Mouse (Mus musculus) cerebellum, postnatal 4 days (tissue): ENCODE data around the gene Phxr2.

Source experiments
- DNase-seq, 2 experiments: peaks; one replicate each; pipeline ENCODE4 v3.0.0; 2022; ENCODE audit warnings: low spot score in 2 of 2, mixed read lengths in 1 of 2

The Phxr2 gene

DNA sequence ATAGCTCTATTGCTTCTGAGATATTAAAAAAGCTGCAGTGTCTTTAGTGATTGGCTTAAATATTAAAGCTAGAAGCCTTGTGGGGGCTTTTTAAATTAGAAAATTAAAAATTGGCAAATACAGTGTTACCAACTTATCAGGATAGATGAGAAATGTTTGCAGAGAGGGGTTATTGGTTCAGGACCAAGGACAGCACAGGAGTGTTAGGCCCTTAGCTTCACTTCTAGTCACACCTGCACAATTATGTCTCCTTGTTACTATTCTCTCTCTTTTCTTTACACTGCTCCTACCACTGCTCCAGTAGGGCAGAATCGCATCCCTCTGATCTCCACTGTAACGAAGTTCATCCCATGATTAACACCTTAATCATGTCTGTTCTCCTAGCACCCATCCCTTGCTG, 31.0 kb downstream of the Phxr2 start:
- no peak for DNase-seq

DNA sequence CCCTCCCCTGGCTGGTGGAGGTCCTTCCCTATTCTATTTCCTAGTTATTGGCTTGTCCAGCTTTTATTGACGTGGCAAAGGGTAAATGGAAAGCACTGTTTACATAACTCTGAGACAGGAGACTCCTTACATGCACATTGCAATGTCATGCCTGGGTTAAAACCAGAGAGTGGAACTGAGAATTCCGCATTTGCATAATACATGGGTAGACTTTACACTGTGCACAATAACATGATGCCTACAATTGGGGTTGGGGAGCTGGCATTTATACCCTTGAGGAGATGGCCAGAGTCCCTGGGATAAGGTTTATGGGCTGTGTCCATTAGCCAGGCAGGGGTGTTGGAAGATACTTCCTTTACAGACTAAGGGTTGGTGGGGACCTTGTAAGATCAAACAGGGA, 32.8 kb downstream of the Phxr2 start:
- DNase-seq, result no peak

GRCm38 (mm10) chr10:99089906-99090305, 36.2 kb downstream of the Phxr2 start:
- no peak for DNase-seq

- no peak for DNase-seq
Observed at GRCm38 (mm10) chr10:99086029-99086428, 40.1 kb downstream of the Phxr2 start.

GRCm38 (mm10) chr10:99085240-99085587, 40.9 kb downstream of the Phxr2 start:
- no peak for DNase-seq

DNA sequence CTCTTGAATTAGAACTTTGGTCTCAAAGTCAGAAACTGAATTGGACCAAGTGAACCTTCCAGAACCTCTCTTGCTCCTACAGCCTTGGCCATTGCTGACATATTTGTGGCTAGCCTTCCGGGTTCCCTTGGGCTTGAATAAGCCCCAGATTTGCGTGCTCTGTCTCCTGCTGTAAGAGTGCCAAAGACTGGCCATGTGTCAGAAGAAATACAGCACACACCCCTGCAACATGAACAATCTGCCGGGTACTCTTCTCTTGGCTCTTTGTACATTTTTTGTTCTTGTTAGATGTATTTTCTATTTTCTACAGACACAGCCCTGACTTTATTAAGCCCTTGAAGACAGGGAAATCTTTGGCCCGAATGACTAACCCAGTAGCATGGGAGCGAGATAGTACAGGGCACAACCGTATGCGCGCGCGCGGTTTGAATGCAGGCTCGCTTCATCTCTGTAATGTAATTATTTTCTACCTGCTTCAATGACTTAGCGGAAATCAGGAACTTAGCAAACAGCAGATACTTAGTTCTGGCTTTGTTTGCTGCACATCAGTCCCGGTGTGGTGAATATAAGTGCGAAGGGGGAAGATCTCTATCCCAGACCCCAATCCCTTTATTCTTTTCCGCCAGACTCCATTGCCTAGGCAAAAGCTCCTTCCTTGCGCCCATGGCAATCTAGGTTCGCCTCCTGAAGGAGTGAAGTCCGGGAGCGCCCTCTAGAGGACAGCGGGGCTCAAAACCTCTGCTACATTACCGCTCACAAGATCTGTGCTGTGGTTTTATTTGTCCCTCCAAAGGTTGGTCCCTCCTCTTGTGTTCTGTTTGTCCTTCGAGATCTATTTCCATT, 41.5 kb downstream of the Phxr2 start:
- DNase-seq, result peak; percentile 87 to 90

DNA sequence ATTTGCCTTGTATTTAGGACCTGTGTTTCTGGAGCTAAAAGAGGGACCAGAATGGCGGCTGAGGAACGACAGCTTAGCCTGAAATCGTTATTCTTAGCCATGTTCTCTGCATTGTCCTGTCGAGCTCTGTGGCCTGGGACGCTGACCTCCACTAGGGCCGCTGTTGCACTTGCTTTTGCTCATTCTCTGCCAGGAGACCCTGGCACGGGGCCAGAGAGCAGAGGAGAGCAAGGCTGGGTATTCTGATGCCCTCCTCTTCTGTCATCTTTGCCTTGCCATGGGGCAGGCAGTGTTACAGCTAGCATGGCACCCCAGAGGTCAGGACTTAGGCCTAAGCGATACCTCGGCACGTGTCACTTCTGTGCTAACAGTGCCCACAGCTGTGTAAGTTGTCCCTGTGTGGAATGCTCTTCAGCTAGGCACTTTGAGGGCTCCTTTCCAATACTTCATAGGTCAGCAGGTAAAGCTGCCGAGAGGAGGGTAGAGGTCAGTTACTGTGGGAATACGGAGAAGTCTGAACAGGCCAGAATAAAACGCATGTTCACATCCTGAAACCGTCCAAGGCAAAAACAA, 42.6 kb downstream of the Phxr2 start:
- DNase-seq, result peak; percentile 29 to 57

DNA sequence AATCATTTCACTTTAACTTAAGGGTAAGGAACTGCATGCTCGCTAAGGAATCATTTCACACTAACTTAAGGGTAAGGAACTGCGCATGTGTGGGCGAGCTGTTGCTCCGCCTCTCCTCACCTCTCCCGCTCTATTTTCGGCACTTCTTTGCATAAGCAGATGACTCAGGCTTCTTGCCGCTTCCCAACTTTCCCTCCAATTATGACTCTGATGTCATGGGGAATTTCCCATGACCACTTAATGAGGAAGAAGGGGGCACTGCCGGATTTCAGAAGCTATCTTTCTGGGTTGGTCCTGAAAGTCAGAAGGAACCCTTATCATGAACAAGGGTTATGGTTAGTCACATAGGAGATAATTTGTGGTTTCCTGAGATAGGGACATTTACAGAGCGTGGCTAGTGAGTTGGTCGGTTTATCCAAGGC, 44.5 kb downstream of the Phxr2 start:
- no peak for DNase-seq

DNA sequence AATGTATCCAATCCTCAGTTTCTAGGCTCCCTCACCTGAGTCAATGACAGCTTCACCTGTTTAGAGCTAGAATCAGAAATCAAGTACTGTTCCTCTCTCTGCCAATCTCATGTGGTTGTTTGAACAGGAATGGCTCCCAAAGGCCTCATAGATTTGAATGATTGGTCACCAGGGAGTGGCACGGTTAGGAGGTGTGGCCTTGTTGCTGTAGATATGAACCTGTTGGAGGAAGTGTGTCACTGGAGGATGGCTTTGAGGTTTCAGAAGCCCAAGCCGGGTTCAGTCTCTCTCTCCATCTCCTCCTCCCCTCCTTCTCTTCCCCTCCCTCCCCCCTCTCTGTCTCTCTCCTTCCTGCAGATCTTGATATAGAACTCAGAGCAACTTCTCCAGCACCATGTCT, 47.5 kb downstream of the Phxr2 start:
- no peak for DNase-seq

GRCm38 (mm10) chr10:99076113-99076895, 49.8 kb downstream of the Phxr2 start:
- DNase-seq, result no peak
